Mouse (Mus musculus): ENCODE results near the gene Gigyf2. TPM values are rescaled to one million over a fixed set of nuclear protein-coding genes. Genes with fewer than 3 reads are reported as not detected.
"Not testable (repeated sequence)": the region's sequence is repeated elsewhere in the genome, so short reads cannot be mapped to it uniquely, and the experiment has no call there.

Gigyf2 gene
- polyA plus RNA-seq, 1 experiment, result 30.7 TPM

- no peak for DNase-seq (ENCODE audit: low spot score)
Observed at GRCm38 (mm10) chr1:87447183-87448104, 120.6 kb downstream of the Gigyf2 start.

GRCm38 (mm10) chr1:87449432-87449831 is 122.6 kb downstream of the Gigyf2 start:
- DNase-seq (ENCODE audit: low spot score), result no peak

GRCm38 (mm10) chr1:87456425-87456824 is 129.6 kb downstream of the Gigyf2 start:
- no peak for DNase-seq (ENCODE audit: low spot score)

- DNase-seq (ENCODE audit: low spot score), result no peak
Observed at GRCm38 (mm10) chr1:87458045-87458444, 131.2 kb downstream of the Gigyf2 start.

DNA sequence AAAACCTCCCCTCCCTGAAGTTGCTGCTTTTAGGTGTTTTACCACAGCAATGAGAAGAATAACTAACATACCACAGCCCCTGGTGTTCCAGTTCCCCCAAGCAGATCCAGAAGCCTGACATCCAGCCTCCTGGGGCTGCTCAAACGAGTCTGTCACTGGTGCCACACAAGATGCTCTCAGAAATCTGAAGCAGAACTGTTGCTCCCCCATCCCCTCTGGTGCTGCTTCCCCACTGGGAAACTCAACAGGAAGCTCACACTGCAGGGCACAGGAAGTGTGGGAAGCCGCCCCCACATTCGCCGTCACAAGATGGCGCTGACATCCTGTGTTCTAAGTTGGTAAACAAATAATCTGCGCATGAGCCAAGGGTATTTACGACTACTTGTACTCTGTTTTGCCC is 133.1 kb downstream of the Gigyf2 start:
- DNase-seq (ENCODE audit: low spot score), result not testable (repeated sequence)

DNA sequence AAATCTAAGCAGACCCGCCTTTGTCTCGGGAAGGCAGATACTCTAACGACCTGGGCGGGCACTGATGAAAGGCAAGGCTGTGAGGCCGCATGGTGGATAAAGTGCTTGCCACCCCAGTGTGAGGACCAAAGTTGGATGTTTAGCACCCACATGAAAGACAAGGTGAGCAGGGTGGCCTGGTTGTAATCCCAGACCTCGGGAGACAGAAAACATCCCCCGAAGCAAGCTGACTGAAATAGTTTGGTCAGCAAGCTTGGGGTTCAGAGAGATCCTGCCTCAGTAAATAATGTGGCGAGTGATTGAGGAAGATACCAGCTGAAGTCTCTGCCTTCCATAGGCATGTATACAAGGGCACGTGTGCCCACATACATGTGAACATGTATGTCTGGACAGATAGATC is 140.7 kb downstream of the Gigyf2 start:
- DNase-seq (ENCODE audit: low spot score), result no peak

- DNase-seq (ENCODE audit: low spot score), result no peak
Observed at GRCm38 (mm10) chr1:87468321-87468720, 141.5 kb downstream of the Gigyf2 start.

DNA sequence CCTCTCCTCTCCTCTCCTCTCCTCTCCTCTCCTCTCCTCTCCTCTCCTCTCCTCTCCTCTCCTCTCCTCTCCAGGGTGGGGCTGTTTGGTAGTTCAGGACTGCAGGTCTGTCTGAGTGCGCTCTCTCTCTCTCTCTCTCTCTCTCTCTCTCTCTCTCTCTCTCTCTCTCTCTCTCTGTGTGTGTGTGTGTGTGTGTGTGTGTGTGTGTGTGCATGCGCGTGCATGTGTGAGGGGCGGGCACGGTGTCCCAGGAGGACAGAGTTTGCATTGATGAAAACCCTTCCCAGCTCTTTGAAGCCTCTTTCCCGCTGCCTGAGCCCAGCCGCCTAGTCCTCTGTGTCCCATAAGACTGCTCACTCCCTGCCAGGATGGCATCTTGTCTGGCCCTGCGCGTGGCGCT is 143.2 kb downstream of the Gigyf2 start, which contains the start of gene Snorc:
Gene Snorc (plus strand): TSS at position 301 of the 400 bp plus-strand sequence.
- DNase-seq (ENCODE audit: low spot score), result not testable (repeated sequence)

GRCm38 (mm10) chr1:87471914-87472313 is 145.1 kb downstream of the Gigyf2 start:
- no peak for DNase-seq (ENCODE audit: low spot score)

DNA sequence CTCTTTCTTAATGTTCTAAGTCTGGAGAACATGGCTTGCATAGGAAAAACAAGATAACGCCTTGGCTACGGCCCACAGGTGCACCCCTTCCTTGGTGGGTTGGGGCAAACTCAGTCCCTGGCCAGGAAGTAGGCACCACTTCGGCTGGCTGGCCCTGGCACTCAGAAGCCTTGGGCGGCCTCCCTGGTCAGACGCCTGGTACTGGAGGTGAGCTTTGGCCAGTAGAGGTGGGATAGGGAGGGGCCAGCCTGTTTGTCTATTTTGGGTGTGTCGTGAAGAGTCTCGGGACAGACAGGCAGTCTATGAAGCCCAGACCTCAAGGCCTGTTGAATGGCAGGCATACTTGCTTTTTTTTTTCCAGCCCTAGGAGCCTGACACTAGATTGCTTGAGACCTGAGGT is 145.8 kb downstream of the Gigyf2 start:
- DNase-seq (ENCODE audit: low spot score), result no peak

DNA sequence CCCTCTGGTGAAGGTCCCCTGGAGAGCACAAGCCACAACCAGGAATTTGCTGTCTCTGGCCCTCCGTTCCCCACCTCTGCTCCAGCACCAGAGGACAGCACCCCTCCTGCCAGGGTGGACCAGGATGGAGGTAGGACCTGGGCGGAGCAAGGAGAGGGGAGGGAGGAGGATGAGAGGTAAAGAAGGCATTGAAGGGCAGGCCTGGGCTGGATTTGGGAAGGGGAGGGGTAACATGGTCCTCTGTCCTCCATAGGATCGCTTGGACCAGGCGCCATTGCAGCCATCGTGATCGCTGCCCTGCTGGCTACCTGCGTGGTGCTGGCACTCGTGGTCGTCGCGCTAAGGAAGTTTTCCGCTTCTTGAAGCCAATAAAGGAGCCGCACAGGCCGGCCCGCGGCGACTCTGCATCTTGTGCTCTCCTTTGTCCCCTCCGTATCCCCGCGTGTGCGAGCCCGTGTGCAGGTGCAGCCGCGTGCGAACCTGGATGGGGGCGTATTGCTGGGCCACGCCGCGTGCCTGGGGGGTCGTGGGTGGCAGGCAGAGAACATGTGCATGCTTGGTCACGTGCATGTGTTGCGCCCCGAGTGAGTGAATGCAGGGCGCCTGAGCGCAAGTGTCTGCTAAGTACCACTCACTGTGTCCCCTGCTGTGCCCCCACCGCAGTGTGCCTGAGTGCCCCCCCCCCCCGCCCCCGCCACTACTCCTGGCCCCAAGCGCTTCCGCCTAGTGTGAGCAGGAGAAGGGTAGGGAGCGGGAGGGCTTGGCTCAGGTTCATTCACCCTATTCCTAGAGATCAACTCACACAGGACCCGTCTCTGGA is 148.5 kb downstream of the Gigyf2 start:
- DNase-seq (ENCODE audit: low spot score), result no peak

- no peak for DNase-seq (ENCODE audit: low spot score)
Observed at GRCm38 (mm10) chr1:87482546-87482945, 155.7 kb downstream of the Gigyf2 start.

- no peak for DNase-seq (ENCODE audit: low spot score)
Observed at GRCm38 (mm10) chr1:87486386-87486785, 159.6 kb downstream of the Gigyf2 start.

- DNase-seq (ENCODE audit: low spot score), result no peak
Observed at GRCm38 (mm10) chr1:87492285-87492684, 165.5 kb downstream of the Gigyf2 start.

GRCm38 (mm10) chr1:87493542-87493941 is 166.7 kb downstream of the Gigyf2 start:
- DNase-seq (ENCODE audit: low spot score), result no peak

Other genes with a start within 250 kb of the Gigyf2 start
- not detected in 2 replicates for gene Alppl2, start 237.1 kb upstream of the Gigyf2 start, polyA plus RNA-seq (2012; rRNA removed)
- gene Alpi, start 225.4 kb upstream of the Gigyf2 start, polyA plus RNA-seq (2012; rRNA removed), result 0.06 TPM in 1 of 2 replicates, not detected in the other
- gene Akp3, start 202.0 kb upstream of the Gigyf2 start, polyA plus RNA-seq (2012; rRNA removed), result 0.04 TPM in 1 of 2 replicates, not detected in the other
- 0.10 TPM in 1 of 2 replicates, not detected in the other for gene Ecel1, start 170.5 kb upstream of the Gigyf2 start, polyA plus RNA-seq (2012; rRNA removed)
- gene Prss56, start 143.7 kb upstream of the Gigyf2 start, polyA plus RNA-seq (2012; rRNA removed), result not detected in 2 replicates
- gene Chrnd, start 136.4 kb upstream of the Gigyf2 start, polyA plus RNA-seq (2012; rRNA removed), result not detected in 2 replicates
- gene Chrng, start 122.3 kb upstream of the Gigyf2 start, polyA plus RNA-seq (2012; rRNA removed), result not detected in 2 replicates
- 69.5 and 72.5 TPM in 2 replicates for gene Eif4e2, start 113.1 kb upstream of the Gigyf2 start, polyA plus RNA-seq (2012; rRNA removed)
- gene Efhd1, start 62.6 kb upstream of the Gigyf2 start, polyA plus RNA-seq (2012; rRNA removed), result 4.9 TPM in 2 replicates
- 0.21 and 0.27 TPM in 2 replicates for gene Kcnj13, start 67.7 kb downstream of the Gigyf2 start, polyA plus RNA-seq (2012; rRNA removed)
- not detected in 2 replicates for gene Snorc, start 143.3 kb downstream of the Gigyf2 start, polyA plus RNA-seq (2012; rRNA removed)
- 0.93 and 1.5 TPM in 2 replicates for gene Neu2, start 182.9 kb downstream of the Gigyf2 start, polyA plus RNA-seq (2012; rRNA removed)
- 5.6 and 6.3 TPM in 2 replicates for gene Ngef, start 246.9 kb downstream of the Gigyf2 start, polyA plus RNA-seq (2012; rRNA removed)